Mouse (Mus musculus): Measurements from ENCODE around the gene Iqcd. TPM values are rescaled to one million over a fixed set of nuclear protein-coding genes. Genes with fewer than 3 reads are reported as not detected.

Iqcd gene
- polyA plus RNA-seq, 1 experiment from 2014 or later: 0.81 TPM

- Histone ChIP-seq H3K9me3 (no peaks in the 10 kb centered on the region), H3K4me3 (no peak overlapping the region), H3K27me3 (replicated peaks; ENCODE audit: low read depth, poor library complexity, severe bottlenecking) (peaks cover 4% of the 10 kb centered on the region), H3K4me1 (peaks cover 10% of the 10 kb centered on the region), H3K36me3 (replicated peaks) (peaks cover 99% of the 10 kb centered on the region), H3K27ac (replicated peaks) (no peak overlapping the region)
- WGBS: 93% methylated on average over 10 of the region's 10 CpGs
- DNase-seq (ENCODE audit: low spot score): no peak
Measured at GRCm38 (mm10) chr5:120624427-120624826, 35.6 kb downstream of the Iqcd start.

GRCm38 (mm10) chr5:120626399-120626798 lies 37.6 kb downstream of the Iqcd start:
- Histone ChIP-seq H3K36me3 (replicated peaks) (peaks cover 80% of the 10 kb centered on the region), H3K4me3 (no peak overlapping the region), H3K9me3 (no peaks in the 10 kb centered on the region), H3K4me1 (peaks cover 13% of the 10 kb centered on the region), H3K27ac (replicated peaks) (no peak overlapping the region), H3K27me3 (replicated peaks; ENCODE audit: low read depth, poor library complexity, severe bottlenecking) (peaks cover 24% of the 10 kb centered on the region)
- DNase-seq (ENCODE audit: low spot score): peak; percentile 83
- WGBS: 27% methylated on average over 19 of the region's 19 CpGs

GRCm38 (mm10) chr5:120627515-120628300 lies 38.9 kb downstream of the Iqcd start:
- 91% methylated on average over 15 of the region's 15 CpGs for WGBS
- H3K27me3 ChIP-seq (replicated peaks; ENCODE audit: low read depth, poor library complexity, severe bottlenecking): peaks cover 37% of the 10 kb centered on the region
- DNase-seq (ENCODE audit: low spot score): no peak
- H3K4me1 ChIP-seq: peaks cover 13% of the 10 kb centered on the region
- H3K9me3 ChIP-seq: peaks cover 7% of the 10 kb centered on the region; the same call in 1 of the 2 replicates
- peaks cover 66% of the 10 kb centered on the region for H3K36me3 ChIP-seq (replicated peaks)
- no peak overlapping the region for H3K4me3 ChIP-seq
- H3K27ac ChIP-seq (replicated peaks): no peak overlapping the region

- H3K9me3 ChIP-seq: peaks cover 7% of the 10 kb centered on the region; the same call in 1 of the 2 replicates
- peaks cover 57% of the 10 kb centered on the region for H3K36me3 ChIP-seq (replicated peaks)
- peaks cover 13% of the 10 kb centered on the region for H3K4me1 ChIP-seq
- no peak for DNase-seq (ENCODE audit: low spot score)
- H3K4me3 ChIP-seq: no peak overlapping the region
- WGBS: 85% methylated on average over 7 of the region's 7 CpGs
- H3K27ac ChIP-seq (replicated peaks): no peak overlapping the region
- peaks cover 45% of the 10 kb centered on the region for H3K27me3 ChIP-seq (replicated peaks; ENCODE audit: low read depth, poor library complexity, severe bottlenecking)
Measured at GRCm38 (mm10) chr5:120628624-120629023, 39.8 kb downstream of the Iqcd start.

- DNase-seq (ENCODE audit: low spot score): peak; percentile 39
- H3K4me3 ChIP-seq: peak overlapping the region; percentile 44
- H3K36me3 ChIP-seq (replicated peaks): peaks cover 32% of the 10 kb centered on the region
- peaks cover 21% of the 10 kb centered on the region for H3K4me1 ChIP-seq
- no peak overlapping the region for H3K27ac ChIP-seq (replicated peaks)
- WGBS: 8% methylated on average over 29 of the region's 29 CpGs
- peaks cover 7% of the 10 kb centered on the region; the same call in 1 of the 2 replicates for H3K9me3 ChIP-seq
- H3K27me3 ChIP-seq (replicated peaks; ENCODE audit: low read depth, poor library complexity, severe bottlenecking): peaks cover 54% of the 10 kb centered on the region
Measured at GRCm38 (mm10) chr5:120631128-120631527, 42.3 kb downstream of the Iqcd start.

GRCm38 (mm10) chr5:120631892-120632291 lies 43.1 kb downstream of the Iqcd start:
- 89% methylated on average over 5 of the region's 5 CpGs for WGBS
- peaks cover 16% of the 10 kb centered on the region for H3K4me1 ChIP-seq
- peaks cover 25% of the 10 kb centered on the region for H3K36me3 ChIP-seq (replicated peaks)
- DNase-seq (ENCODE audit: low spot score): no peak
- H3K9me3 ChIP-seq: peaks cover 7% of the 10 kb centered on the region; the same call in 1 of the 2 replicates
- peaks cover 54% of the 10 kb centered on the region for H3K27me3 ChIP-seq (replicated peaks; ENCODE audit: low read depth, poor library complexity, severe bottlenecking)
- no peak overlapping the region for H3K27ac ChIP-seq (replicated peaks)
- no peak overlapping the region for H3K4me3 ChIP-seq

- no peak within 1 kb of the TSS for H3K27ac ChIP-seq (replicated peaks)
- H3K36me3 ChIP-seq (replicated peaks): peaks cover 2% of the 10 kb centered on the region
- 59% methylated on average over 9 of the region's 9 CpGs for WGBS
Measured at GRCm38 (mm10) chr5:120634131-120634530, 45.3 kb downstream of the Iqcd start, which contains the start of gene Cfap73. TSS of gene Cfap73 (minus strand) at chr5:120634235.

GRCm38 (mm10) chr5:120634860-120635259 lies 46.0 kb downstream of the Iqcd start:
- Histone ChIP-seq H3K27me3 (replicated peaks; ENCODE audit: low read depth, poor library complexity, severe bottlenecking) (peaks cover 45% of the 10 kb centered on the region), H3K4me1 (peaks cover 16% of the 10 kb centered on the region), H3K4me3 (no peak overlapping the region), H3K27ac (replicated peaks) (no peak overlapping the region), H3K9me3 (peaks cover 7% of the 10 kb centered on the region; the same call in 1 of the 2 replicates), H3K36me3 (replicated peaks) (no peaks in the 10 kb centered on the region)
- no peak for DNase-seq (ENCODE audit: low spot score)
- WGBS: 46% methylated on average over 5 of the region's 5 CpGs

More at GRCm38 (mm10) chr5:120634131-120634530, 45.3 kb downstream of the Iqcd start, which contains the start of gene Cfap73:
- peaks cover 16% of the 10 kb centered on the region for H3K4me1 ChIP-seq
- no peak within 1 kb of the TSS for H3K4me3 ChIP-seq
- H3K27me3 ChIP-seq (replicated peaks; ENCODE audit: low read depth, poor library complexity, severe bottlenecking): peaks cover 53% of the 10 kb centered on the region
- no peak for DNase-seq (ENCODE audit: low spot score)
- H3K9me3 ChIP-seq: peaks cover 7% of the 10 kb centered on the region; the same call in 1 of the 2 replicates

GRCm38 (mm10) chr5:120635633-120636032 lies 46.8 kb downstream of the Iqcd start:
- Histone ChIP-seq H3K4me1 (peaks cover 16% of the 10 kb centered on the region), H3K27ac (replicated peaks) (no peak overlapping the region), H3K9me3 (peaks cover 7% of the 10 kb centered on the region; the same call in 1 of the 2 replicates), H3K4me3 (no peak overlapping the region), H3K27me3 (replicated peaks; ENCODE audit: low read depth, poor library complexity, severe bottlenecking) (peaks cover 38% of the 10 kb centered on the region), H3K36me3 (replicated peaks) (no peaks in the 10 kb centered on the region)
- WGBS: 92% methylated on average over 5 of the region's 5 CpGs
- DNase-seq (ENCODE audit: low spot score): no peak

GRCm38 (mm10) chr5:120640094-120640493 lies 51.3 kb downstream of the Iqcd start:
- Histone ChIP-seq H3K36me3 (replicated peaks) (no peaks in the 10 kb centered on the region), H3K27ac (replicated peaks) (no peak overlapping the region), H3K4me1 (0 out of 2 replicates have a peak, but pooled peaks cover under 1% of the 10 kb centered on the region), H3K27me3 (replicated peaks; ENCODE audit: low read depth, poor library complexity, severe bottlenecking) (no peaks in the 10 kb centered on the region), H3K4me3 (no peak overlapping the region), H3K9me3 (no peaks in the 10 kb centered on the region)
- DNase-seq (ENCODE audit: low spot score): no peak
- WGBS: 91% methylated on average over 7 of the region's 7 CpGs

GRCm38 (mm10) chr5:120643365-120644085 lies 54.7 kb downstream of the Iqcd start:
- no peak overlapping the region for H3K4me3 ChIP-seq
- H3K27ac ChIP-seq (replicated peaks): no peak overlapping the region
- H3K27me3 ChIP-seq (replicated peaks; ENCODE audit: low read depth, poor library complexity, severe bottlenecking): peaks cover 28% of the 10 kb centered on the region
- peaks cover 2% of the 10 kb centered on the region for H3K4me1 ChIP-seq
- DNase-seq (ENCODE audit: low spot score): no peak
- 81% methylated on average over 14 of the region's 14 CpGs for WGBS
- H3K36me3 ChIP-seq (replicated peaks): no peaks in the 10 kb centered on the region
- H3K9me3 ChIP-seq: no peaks in the 10 kb centered on the region

- Histone ChIP-seq H3K36me3 (replicated peaks) (no peaks in the 10 kb centered on the region), H3K9me3 (no peaks in the 10 kb centered on the region), H3K4me3 (no peak overlapping the region), H3K27ac (replicated peaks) (no peak overlapping the region), H3K4me1 (peaks cover 9% of the 10 kb centered on the region), H3K27me3 (replicated peaks; ENCODE audit: low read depth, poor library complexity, severe bottlenecking) (peaks cover 35% of the 10 kb centered on the region)
- DNase-seq (ENCODE audit: low spot score): no peak
- whole genome bisulfite sequencing: 85% methylated on average over 3 of the region's 3 CpGs
Measured at GRCm38 (mm10) chr5:120644227-120644626, 55.4 kb downstream of the Iqcd start.
